Mouse (Mus musculus) liver, embryonic 11.5 days (tissue): ENCODE data around the gene Olfr478. TPM values are rescaled to one million over a fixed set of nuclear protein-coding genes. Genes with fewer than 3 reads are reported as not detected.
"Not testable (repeated sequence)": the region's sequence is repeated elsewhere in the genome, so short reads cannot be mapped to it uniquely, and the experiment has no call there.

Experiments
- ATAC-seq: fragments of 200-750 bp; cut with Nextera tagmentation; replicated peaks from 2 replicates; pipeline ENCODE4 v1.8.0; 2017; ENCODE audit warnings: moderate number of reproducible peaks, mild to moderate bottlenecking, moderate TSS enrichment, moderate library complexity; ENCODE audit not compliant: low FRiP score
- DNase-seq: peaks from one replicate; pipeline ENCODE4 v3.0.0-alpha.2; 2017; ENCODE audit warnings: low spot score
- H3K27ac ChIP-seq: fragments of 300-500 bp; sonication (generic); 2 replicates; pipeline ENCODE4 v1.5.1; 2014; ENCODE audit warnings: mild to moderate bottlenecking, low read depth, low read length, control low read depth
- H3K27me3 ChIP-seq: fragments of 300-500 bp; sonication (generic); replicated peaks from 2 replicates; pipeline ENCODE4 v1.6.1; 2014; ENCODE audit warnings: low read length, mixed read lengths; ENCODE audit not compliant: control insufficient read depth, insufficient read depth
- H3K36me3 ChIP-seq: fragments of 300-500 bp; sonication (generic); 2 replicates; pipeline ENCODE4 v1.6.1; 2014; ENCODE audit warnings: mild to moderate bottlenecking, low read length, moderate library complexity, mixed read lengths; ENCODE audit not compliant: control insufficient read depth, insufficient read depth
- H3K4me1 ChIP-seq: fragments of 300-500 bp; sonication (generic); replicated peaks from 2 replicates; pipeline ENCODE4 v1.6.1; 2014; ENCODE audit warnings: low read length, mixed read lengths; ENCODE audit not compliant: control insufficient read depth, insufficient read depth
- H3K4me2 ChIP-seq: fragments of 300-500 bp; sonication (generic); 2 replicates; pipeline ENCODE4 v1.6.1; 2014; ENCODE audit warnings: mild to moderate bottlenecking, control low read depth, moderate library complexity
- H3K4me3 ChIP-seq: fragments of 300-500 bp; sonication (generic); 2 replicates; pipeline ENCODE4 v1.5.1; 2014; ENCODE audit warnings: low read depth, low read length, control low read depth
- H3K9ac ChIP-seq: fragments of 300-500 bp; sonication (generic); 2 replicates; pipeline ENCODE4 v1.6.1; 2014; ENCODE audit warnings: low read depth, low read length, control low read depth
- H3K9me3 ChIP-seq: fragments of 300-500 bp; sonication (generic); 2 replicates; pipeline ENCODE4 v1.6.1; 2016; ENCODE audit warnings: low read length, inconsistent platforms, mixed read lengths; ENCODE audit not compliant: control insufficient read depth
- WGBS: fragments of 180-500 bp; shearing (Covaris S2); extraction: QIAGEN DNeasy Blood & Tissue Kit; methylation state at CpG from one replicate; pipeline ENCODE4 v1.1.7; 2014; 5-methylcytosine and 5-hydroxymethylcytosine counted together
- polyA plus RNA-seq: library from polyadenylated mRNA; unstranded; fragments of >200 nt; fragmentation: Nextera tagmentation; extraction: Ambion mirVana; gene quantifications from 2 replicates; pipeline ENCODE4 v1.2.1, GENCODE M21; 2014

The Olfr478 gene
- not detected in 2 replicates for polyA plus RNA-seq

DNA sequence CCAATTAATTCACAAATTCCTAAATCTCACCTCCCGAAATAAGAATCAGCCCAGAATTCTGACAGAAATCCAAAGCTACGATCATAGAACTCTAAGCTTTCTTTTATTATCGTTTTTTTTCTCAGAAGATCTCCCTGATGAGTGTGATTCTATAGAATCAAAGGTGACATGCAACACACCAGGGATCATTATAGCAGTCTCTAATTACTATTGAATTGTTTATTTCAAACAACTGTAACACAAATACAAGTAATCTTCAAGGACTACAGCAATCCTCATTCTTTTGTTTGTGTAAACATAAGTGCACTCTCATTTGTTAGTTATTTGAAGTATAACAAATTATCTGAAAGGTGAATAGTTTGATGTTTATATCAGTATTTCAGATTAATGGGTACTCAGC is at the start of gene Olfr478:
Gene Olfr478, minus strand, starts transcription at position 101 of the 400 bp plus-strand sequence.
- no peak within 1 kb of the TSS for H3K4me2 ChIP-seq
- no peak within 1 kb of the TSS for H3K4me3 ChIP-seq
- no peak within 1 kb of the TSS for H3K9ac ChIP-seq
- no peaks in the 10 kb centered on the region for H3K9me3 ChIP-seq
- no peaks in the 10 kb centered on the region for H3K4me1 ChIP-seq
- no peak within 1 kb of the TSS for H3K27ac ChIP-seq
- ATAC-seq (no peak), DNase-seq (no peak)
- WGBS: 77% methylated on average over 3 of the region's 3 CpGs
- H3K36me3 ChIP-seq: no peaks in the 10 kb centered on the region
- H3K27me3 ChIP-seq: no peaks in the 10 kb centered on the region

GRCm38 (mm10) chr7:108079555-108079954 is 45.8 kb upstream of the Olfr478 start, which contains the start of gene Olfr481:
Gene Olfr481, plus strand, starts transcription at chr7:108079855.
- no peaks in the 10 kb centered on the region for H3K9me3 ChIP-seq
- no peak within 1 kb of the TSS for H3K4me2 ChIP-seq
- no peak within 1 kb of the TSS for H3K9ac ChIP-seq
- ATAC-seq (no peak), DNase-seq (no peak)
- H3K36me3 ChIP-seq: no peaks in the 10 kb centered on the region
- H3K27ac ChIP-seq: no peak within 1 kb of the TSS
- H3K4me3 ChIP-seq: no peak within 1 kb of the TSS
- H3K27me3 ChIP-seq: no peaks in the 10 kb centered on the region
- no peaks in the 10 kb centered on the region for H3K4me1 ChIP-seq

DNA sequence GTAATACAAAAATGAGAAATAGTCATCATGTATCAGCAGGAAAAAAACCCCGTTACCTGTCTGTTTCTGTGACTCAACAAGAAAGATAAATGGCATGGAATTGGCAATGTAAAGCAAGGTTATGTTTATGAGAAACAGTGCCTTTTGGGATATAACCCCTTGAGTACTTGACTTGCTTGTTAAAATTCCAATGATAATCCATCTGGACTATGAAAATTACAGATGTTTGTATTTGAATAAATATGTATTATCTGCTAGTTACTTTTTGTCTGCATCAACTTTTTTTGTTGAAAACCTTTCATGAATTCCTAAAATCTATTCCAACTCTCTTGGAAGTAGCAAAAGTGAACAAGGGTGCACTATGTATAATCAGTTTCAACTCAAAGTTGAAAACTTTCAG is 33.5 kb upstream of the Olfr478 start, which contains the start of gene Olfr480:
Gene Olfr480, minus strand, starts transcription at position 101 of the 400 bp plus-strand sequence.
- H3K36me3 ChIP-seq: no peaks in the 10 kb centered on the region
- no peaks in the 10 kb centered on the region for H3K4me1 ChIP-seq
- no peak within 1 kb of the TSS for H3K4me2 ChIP-seq
- no peak within 1 kb of the TSS for H3K4me3 ChIP-seq
- H3K9ac ChIP-seq: no peak within 1 kb of the TSS
- DNase-seq (no peak), ATAC-seq (no peak)
- no peak within 1 kb of the TSS for H3K27ac ChIP-seq
- WGBS: 78% methylated on average over 1 of the region's 1 CpGs
- H3K9me3 ChIP-seq: peaks cover 3% of the 10 kb centered on the region; the same call in 1 of the 2 replicates
- no peaks in the 10 kb centered on the region for H3K27me3 ChIP-seq

GRCm38 (mm10) chr7:108050393-108050792 is 16.6 kb upstream of the Olfr478 start, which contains the start of gene Olfr479:
Gene Olfr479, plus strand, starts transcription at chr7:108050693.
- DNase-seq (no peak), ATAC-seq (no peak)
- Histone ChIP-seq H3K9ac (no peak within 1 kb of the TSS), H3K36me3 (no peaks in the 10 kb centered on the region), H3K4me2 (no peak within 1 kb of the TSS), H3K4me1 (no peaks in the 10 kb centered on the region), H3K9me3 (no peaks in the 10 kb centered on the region), H3K4me3 (no peak within 1 kb of the TSS), H3K27ac (no peak within 1 kb of the TSS), H3K27me3 (no peaks in the 10 kb centered on the region)
- 83% methylated on average over 2 of the region's 2 CpGs for WGBS

DNA sequence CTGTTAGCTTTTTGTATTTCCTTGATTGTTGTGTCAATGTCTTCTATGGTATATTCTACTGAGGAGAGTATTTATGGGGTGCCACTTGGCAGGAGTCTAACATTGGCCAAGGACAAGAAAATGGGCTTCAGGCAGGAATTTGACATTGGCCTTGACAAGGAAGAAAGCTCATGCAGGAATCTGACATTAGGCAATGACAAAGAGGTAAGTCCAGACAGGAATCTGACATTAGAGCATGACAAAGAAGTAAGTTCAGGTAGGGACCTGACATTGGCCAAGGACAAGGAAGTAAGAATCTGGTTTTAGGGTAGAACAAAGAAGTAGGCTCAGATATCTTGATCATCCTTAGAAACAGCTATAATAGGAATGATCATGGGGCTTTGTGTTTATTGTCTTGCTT is 19.5 kb downstream of the Olfr478 start:
- not testable (repeated sequence) for DNase-seq, ATAC-seq, H3K9me3 ChIP-seq, H3K4me3 ChIP-seq, H3K27me3 ChIP-seq, H3K36me3 ChIP-seq, H3K27ac ChIP-seq, H3K4me1 ChIP-seq, H3K4me2 ChIP-seq, H3K9ac ChIP-seq

DNA sequence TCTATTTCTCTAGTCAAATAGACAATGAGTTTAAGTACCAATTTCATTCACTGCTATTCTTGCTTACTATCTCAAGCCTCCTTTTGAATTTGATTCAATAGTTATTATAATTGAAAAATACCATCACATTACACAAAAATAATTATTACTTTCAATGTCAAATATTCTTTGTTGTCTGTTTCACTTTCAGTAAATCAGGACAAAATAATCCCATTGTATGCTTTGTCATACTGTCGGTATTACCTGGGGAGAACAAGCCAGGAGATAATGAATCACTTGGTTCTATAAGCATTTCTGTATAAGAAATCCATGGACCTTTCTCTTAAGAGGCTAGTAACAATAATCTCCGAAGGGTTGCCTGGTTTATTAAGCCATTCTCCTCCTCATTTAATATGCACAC is 47.4 kb downstream of the Olfr478 start, which contains the start of gene Olfr477:
Gene Olfr477, plus strand, starts transcription at position 301 of the 400 bp plus-strand sequence.
- DNase-seq (no peak), ATAC-seq (no peak)
- no peak within 1 kb of the TSS for H3K4me2 ChIP-seq
- no peak within 1 kb of the TSS for H3K4me3 ChIP-seq
- no peaks in the 10 kb centered on the region for H3K9me3 ChIP-seq
- no peaks in the 10 kb centered on the region for H3K4me1 ChIP-seq
- no peak within 1 kb of the TSS for H3K9ac ChIP-seq
- no peak within 1 kb of the TSS for H3K27ac ChIP-seq
- no peaks in the 10 kb centered on the region for H3K27me3 ChIP-seq
- H3K36me3 ChIP-seq: no peaks in the 10 kb centered on the region
- WGBS: 66% methylated on average over 2 of the region's 2 CpGs

Other genes with a start within 250 kb of the Olfr478 start
- gene Ovch2, start 232.8 kb downstream of the Olfr478 start, polyA plus RNA-seq: not detected in 2 replicates
- gene Olfr467, start 221.7 kb downstream of the Olfr478 start, polyA plus RNA-seq: not detected in 2 replicates
- gene Olfr469, start 208.4 kb downstream of the Olfr478 start, polyA plus RNA-seq: not detected in 2 replicates
- not detected in 2 replicates for gene Olfr470, start 186.5 kb downstream of the Olfr478 start, polyA plus RNA-seq
- not detected in 2 replicates for gene Olfr472, start 136.1 kb downstream of the Olfr478 start, polyA plus RNA-seq
- gene Olfr473, start 103.5 kb downstream of the Olfr478 start, polyA plus RNA-seq: not detected in 2 replicates
- not detected in 2 replicates for gene Olfr474, start 79.3 kb downstream of the Olfr478 start, polyA plus RNA-seq
- gene Olfr476, start 69.2 kb downstream of the Olfr478 start, polyA plus RNA-seq: not detected in 2 replicates
- not detected in 2 replicates for gene Olfr477, start 47.3 kb downstream of the Olfr478 start, polyA plus RNA-seq
- not detected in 2 replicates for gene Olfr479, start 16.7 kb upstream of the Olfr478 start, polyA plus RNA-seq
- not detected in 2 replicates for gene Olfr480, start 33.4 kb upstream of the Olfr478 start, polyA plus RNA-seq
- gene Olfr481, start 45.9 kb upstream of the Olfr478 start, polyA plus RNA-seq: not detected in 2 replicates
- gene Olfr482, start 63.6 kb upstream of the Olfr478 start, polyA plus RNA-seq: not detected in 2 replicates
- gene Olfr483, start 66.9 kb upstream of the Olfr478 start, polyA plus RNA-seq: not detected in 2 replicates
- not detected in 2 replicates for gene Olfr484, start 93.5 kb upstream of the Olfr478 start, polyA plus RNA-seq
- not detected in 2 replicates for gene Olfr485, start 125.9 kb upstream of the Olfr478 start, polyA plus RNA-seq
- not detected in 2 replicates for gene Olfr486, start 138.8 kb upstream of the Olfr478 start, polyA plus RNA-seq
- gene Olfr487, start 180.6 kb upstream of the Olfr478 start, polyA plus RNA-seq: not detected in 2 replicates
- gene Olfr488, start 224.4 kb upstream of the Olfr478 start, polyA plus RNA-seq: not detected in 2 replicates